Mouse (Mus musculus) megakaryocyte progenitor cell, adult 5-6 weeks (primary cell): ENCODE data around the gene Elof1. TPM values are rescaled to one million over a fixed set of nuclear protein-coding genes. Genes with fewer than 3 reads are reported as not detected.
"Not testable (repeated sequence)": the region's sequence is repeated elsewhere in the genome, so short reads cannot be mapped to it uniquely, and the experiment has no call there.

Experiments used
- ATAC-seq: replicated peaks from 2 replicates; pipeline ENCODE4 v1.8.0; 2016; ENCODE audit warnings: mild to moderate bottlenecking, moderate TSS enrichment, inconsistent platforms; ENCODE audit not compliant: poor library complexity
- total RNA-seq, 2 experiments: library from RNA; stranded (forward) in 1 of 2; stranded (reverse) in 1 of 2; fragments of 157-497, 149-512 nt in 1 of 2; fragments of 200-1000 nt in 1 of 2; gene quantifications; 2 replicates each; pipeline versions ENCODE4 v1.2.3 to v1.2.4; 2015 to 2017

The Elof1 gene
- total RNA-seq (2015) (106 and 124 TPM in 2 replicates), total RNA-seq (2017) (43.6 and 49.6 TPM in 2 replicates)

DNA sequence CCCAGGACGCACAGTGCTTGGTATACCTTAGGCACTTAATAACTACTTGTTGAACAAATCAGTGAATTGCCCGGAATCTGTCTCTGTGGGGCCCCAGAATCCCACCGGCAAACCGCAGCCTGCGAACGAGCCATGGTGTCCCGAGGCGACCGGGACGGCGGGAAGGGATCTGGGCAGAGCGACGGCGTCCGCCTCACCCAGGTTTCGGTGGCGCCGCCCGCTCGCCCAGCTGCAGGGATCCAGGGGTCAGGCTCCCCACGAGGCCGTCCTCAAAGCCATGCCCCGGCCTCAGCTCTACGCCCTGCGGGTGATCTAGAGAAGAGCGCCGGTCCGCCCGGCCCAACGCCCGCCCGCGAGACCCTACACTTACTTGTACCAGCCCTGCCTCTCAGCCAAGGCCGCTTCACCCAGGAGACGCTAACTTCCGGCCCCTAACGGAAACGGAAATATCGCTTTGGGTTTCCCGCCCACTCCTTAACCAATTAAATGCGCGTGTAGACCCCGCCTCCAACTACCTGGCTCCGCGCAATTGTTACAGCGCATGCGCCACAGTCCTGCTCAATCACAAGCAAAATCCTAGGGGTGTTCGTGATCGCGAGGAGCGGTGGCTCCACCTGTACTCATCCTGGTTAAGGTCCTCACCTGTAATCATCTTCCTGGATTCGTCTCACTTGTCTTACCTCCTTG, at the start of gene Elof1:
Gene Elof1, minus strand, starts transcription at position 433 of the 687 bp plus-strand sequence.
- peak; percentile 90 for ATAC-seq

DNA sequence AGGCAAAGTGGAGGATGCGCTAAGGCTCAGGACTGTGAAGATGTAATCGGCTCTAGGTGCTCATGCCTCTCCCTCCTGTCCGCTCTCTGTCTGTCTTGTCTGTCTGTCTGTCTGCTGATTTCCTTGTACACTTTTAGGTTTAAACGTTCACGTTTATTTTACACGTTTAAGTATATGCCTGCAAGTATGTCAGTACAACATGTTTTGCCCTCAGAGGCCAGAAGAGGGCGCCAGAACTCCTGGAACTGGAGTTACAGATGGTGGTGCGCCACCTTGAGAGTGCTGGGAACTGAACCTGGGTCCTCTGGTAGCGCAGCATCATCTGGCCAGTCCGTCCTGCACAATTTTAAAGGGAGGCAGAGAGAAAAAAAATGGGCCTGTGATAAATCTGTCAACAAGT, 49.7 kb upstream of the Elof1 start:
- no peak for ATAC-seq

GRCm38 (mm10) chr9:22165964-22166363, 49.0 kb upstream of the Elof1 start:
- ATAC-seq: no peak

- peak; percentile 85 for ATAC-seq
Measured at GRCm38 (mm10) chr9:22164711-22165668, 48.0 kb upstream of the Elof1 start.

- peak; percentile 50 for ATAC-seq
Measured at GRCm38 (mm10) chr9:22162912-22163311, 45.9 kb upstream of the Elof1 start.

DNA sequence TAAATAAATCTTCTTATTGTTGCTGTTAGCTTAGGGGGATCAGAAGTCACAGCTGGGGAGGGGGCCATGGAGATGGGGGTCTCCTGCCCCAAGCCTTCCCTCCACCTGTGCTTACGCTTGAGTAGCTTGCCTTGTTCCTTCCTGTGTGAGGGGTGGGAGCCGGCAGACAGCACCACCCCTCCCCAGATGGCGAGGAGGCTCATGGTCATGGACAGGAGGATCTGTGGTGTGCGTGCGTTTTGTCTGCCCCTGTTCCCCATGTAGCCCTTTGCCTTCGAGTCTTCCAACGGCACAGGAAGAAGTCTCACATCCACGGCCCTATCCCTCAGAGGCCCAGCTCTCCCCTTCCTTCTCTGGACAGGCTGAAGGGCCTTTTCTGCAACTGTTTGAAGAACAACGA, 45.3 kb upstream of the Elof1 start:
- ATAC-seq: no peak

DNA sequence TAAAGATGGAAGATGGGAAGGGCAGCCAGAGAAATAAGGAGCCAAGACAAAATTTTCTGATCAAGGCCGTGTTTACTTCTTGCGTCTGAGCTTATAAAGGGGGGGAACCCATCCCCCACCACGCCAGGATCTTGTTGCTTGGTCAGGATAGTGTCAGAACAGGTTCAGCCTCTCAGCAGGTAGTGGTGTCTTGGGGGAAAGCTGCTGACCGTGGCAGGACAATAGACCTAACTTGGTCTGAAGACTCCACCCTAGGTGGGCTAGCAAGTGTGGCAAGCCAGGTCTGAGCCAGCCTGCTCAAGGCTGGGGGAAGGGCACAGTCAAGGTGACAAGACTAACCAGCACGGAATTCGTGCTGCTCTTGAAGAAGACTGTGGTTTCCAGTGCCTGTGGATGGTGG, 44.3 kb upstream of the Elof1 start:
- ATAC-seq: no peak

DNA sequence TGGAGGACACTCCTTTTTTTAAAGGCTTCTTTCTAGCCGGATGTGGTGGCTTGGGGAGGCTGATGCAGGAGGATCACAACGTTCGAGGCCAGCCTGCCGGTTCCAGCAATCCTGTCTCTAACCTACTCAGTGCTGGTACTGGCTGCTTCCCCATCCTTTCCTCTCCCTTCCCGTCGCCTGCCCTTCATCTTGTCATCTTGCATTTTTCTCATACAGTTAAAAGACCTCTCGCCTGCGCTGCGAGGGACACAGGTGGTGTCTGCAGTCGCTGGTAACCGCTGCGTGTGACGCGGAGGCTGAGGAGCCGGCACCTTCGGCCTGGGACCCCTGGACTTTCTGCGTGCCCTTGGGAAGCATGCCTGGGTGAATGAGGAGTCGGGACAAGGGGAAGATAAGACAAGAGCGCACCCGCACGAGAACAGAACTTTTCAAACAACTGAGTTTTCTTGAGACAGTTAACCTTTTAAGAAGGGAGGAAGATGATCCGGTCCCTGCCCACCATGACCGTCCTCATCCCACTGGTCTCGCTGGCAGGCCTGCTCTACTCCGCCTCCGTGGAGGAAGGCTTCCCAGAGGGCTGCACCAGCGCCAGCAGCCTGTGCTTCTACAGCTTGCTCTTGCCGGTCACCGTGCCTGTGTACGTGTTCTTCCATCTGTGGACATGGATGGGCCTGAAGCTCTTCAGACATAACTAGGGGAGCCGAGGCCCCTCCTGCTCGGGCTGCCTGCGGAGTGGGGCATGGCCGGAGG, 40.7 kb upstream of the Elof1 start:
- ATAC-seq: no peak

DNA sequence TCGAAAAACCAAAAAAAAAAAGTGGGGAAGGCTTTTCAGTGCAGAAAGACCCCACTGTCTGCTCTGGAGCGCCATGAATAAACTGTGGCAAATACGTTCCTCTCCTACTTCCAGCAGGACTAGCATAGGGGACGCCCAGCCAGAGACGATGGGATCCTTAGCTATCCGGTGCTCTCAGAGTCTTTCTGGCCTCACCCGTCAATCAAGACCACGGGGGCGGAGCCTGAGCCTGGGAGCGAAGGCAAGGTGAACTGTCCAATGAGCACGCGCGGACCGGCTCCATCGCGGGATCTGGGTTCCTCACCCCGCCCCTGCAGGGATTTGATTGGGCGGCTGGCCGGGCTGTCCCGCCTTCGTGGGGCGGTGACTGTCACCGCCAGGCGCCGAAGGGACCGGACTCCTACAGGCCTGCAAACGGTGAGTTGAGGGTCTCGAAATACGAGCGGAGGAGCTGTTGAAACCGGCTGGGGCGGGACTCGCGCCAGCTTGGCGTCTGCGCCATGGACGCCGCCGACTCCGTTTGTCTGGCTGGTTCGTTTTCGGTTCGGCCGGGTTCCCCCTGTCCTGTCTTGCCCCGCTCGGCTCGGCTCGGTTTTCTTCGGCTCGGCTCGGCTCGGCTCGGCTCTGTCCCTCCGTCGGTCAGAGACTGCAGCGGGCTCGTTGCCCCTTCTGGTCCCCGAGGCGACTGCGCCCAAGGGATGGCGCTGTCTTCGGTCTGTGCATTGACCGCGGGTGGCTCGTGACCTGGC, 39.7 kb upstream of the Elof1 start, which contains the start of gene Pigyl:
Gene Pigyl, plus strand, starts transcription at position 350 of the 749 bp plus-strand sequence.
- peak; percentile 96 for ATAC-seq

- peak; percentile 64 for ATAC-seq
Measured at GRCm38 (mm10) chr9:22155614-22156013, 38.6 kb upstream of the Elof1 start.

DNA sequence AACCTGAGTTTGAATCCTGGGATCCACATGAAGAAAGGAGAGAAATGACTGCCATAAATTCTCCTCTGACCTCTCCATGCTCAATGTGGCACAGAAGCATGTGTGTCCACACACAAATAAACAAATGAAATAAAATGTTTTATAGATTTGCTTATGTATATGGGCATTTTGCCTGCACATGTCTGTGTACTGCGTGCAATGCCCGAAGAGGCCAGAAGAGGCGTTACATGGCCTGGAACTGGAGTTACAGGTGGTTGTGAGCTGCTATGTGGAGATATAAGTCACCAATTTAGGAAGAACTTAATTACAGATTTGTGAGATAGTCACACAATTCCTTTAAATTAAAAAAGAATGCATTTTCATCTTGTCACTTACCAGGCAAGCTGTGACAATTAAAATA, 36.8 kb upstream of the Elof1 start:
- ATAC-seq: no peak

DNA sequence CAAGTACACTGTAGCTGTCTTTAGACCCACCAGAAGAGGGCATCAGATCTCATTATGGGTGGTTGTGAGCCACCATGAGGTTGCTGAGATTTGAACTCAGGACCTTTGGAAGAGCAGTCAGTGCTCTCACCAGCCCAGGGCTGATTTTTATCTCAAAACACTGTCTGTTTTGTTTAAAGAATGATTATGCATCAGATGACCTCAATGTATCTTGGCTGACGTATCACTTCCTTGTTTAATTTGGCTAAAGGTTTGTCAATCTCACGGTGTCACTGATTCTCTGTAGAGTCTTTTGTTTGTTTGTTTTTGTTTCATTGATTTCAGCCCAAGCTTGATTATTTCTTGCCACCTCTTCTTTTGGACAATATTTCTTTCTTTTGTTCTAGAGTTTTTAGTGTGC, 34.0 kb upstream of the Elof1 start:
- no peak for ATAC-seq

DNA sequence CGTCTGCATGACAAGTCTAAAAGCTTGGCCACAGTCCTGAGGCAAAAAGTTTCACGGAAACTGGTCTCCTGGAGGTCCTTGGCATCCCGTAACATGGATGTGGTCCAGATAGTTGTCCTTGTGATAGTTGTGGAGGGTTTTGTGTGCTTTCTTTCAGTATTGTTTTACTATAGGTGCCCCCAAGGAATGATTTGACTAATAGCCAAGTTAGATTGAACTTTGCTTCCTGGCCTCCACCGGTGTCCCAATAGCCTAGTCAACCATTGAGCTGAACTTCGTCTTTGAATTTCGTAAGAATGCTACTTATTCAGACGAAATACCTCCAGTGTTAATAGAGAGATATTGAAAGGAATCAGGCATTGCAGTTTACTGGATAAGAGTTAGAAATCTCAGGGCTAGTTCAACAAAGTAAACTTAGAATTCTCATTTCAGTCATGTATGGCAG, 33.3 kb upstream of the Elof1 start:
- ATAC-seq: not testable (repeated sequence)

GRCm38 (mm10) chr9:22149426-22150248, 32.7 kb upstream of the Elof1 start:
- peak; percentile 57; the same call in 1 of the 2 replicates for ATAC-seq

GRCm38 (mm10) chr9:22144304-22144965, 27.5 kb upstream of the Elof1 start:
- peak; percentile 40; the same call in 1 of the 2 replicates for ATAC-seq

DNA sequence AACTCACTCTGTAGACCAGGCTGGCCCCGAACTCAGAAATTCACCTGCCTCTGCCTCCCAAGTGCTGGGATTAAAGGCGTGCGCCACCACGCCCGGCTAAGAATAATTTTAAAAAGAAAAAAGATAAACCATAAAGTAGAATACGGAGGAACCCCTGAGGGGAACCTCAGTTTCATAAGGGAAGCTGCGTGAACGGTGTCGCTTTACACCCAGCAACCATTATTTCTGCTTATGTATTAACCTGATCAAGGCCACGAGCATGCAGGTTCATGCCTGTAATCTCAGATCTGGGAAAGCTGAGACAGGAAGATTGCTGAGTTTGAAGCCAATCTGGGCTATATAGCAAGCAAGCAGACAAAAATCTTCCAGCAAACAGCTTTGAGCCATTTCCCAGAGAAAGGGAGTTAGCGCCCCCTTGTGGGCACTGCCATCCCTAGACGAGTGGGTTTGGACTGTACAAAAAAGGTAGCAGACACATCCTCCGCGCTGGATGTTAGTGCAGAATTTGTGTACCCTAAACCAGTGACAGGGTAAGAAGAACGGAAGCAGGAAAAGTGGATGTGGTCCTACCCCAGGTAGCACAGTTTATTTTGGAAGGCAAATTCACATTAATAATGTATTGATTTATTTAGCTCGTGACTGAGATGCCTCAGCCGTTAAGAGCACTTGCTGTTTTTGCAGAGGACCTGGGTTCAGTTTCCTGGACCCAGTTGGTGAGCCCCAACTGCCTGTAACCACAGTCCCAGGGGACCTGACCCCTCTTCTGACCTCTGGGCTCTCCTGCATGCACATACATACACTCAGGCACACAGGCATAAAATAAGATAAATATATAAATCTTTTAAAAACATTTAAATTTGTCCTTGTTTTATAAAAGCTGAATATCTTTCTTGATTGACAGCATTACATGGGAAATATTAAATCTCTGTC, 26.4 kb upstream of the Elof1 start:
- ATAC-seq: peak; percentile 91

GRCm38 (mm10) chr9:22139746-22140145, 22.8 kb upstream of the Elof1 start:
- ATAC-seq: no peak

DNA sequence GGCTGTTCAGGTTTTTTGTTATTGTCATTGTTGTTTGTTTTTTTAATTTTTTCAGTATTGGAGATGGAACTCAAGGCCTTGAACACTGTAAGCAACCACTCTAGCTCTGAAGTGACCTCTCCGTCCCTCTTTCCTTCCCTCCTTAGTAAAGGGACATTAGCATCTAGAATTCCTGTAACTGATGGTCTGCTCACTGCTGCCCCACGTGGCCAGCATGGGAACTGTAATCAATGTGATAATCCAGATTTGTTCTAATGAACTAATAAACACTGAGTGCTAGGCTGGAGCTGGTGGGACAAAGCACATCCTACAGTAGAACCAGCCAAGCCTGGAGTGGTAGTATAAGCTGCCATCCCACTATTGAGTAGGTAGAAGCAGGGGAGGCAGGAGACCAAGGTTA, 21.5 kb upstream of the Elof1 start:
- ATAC-seq: peak; percentile 45
